Mouse (Mus musculus) limb, embryonic 11.5 days (tissue): ENCODE measurements at regions not wholly inside any gene's neighbourhood (a gene's known extent, or its start where the extent isn't known, plus 50 kb on each side); places are given as distances from the start of the nearest gene placed in this dataset.
A peak's percentile ranks its signal among the peaks of the same experiment; 100 is the strongest.

Source experiments
- ATAC-seq: fragments of 200-750 bp; cut with Nextera tagmentation; 2 replicates; pipeline ENCODE4 v1.8.0; 2017; ENCODE audit warnings: low read depth; ENCODE audit not compliant: insufficient number of reproducible peaks, low FRiP score, low TSS enrichment
- DNase-seq: peaks from one replicate; pipeline ENCODE4 v3.0.0-alpha.2; 2015; ENCODE audit warnings: low spot score
- H3K27ac ChIP-seq: fragments of 300-500 bp; sonication (generic); replicated peaks from 2 replicates; pipeline ENCODE4 v1.5.1; 2014; ENCODE audit warnings: low read depth, mild to moderate bottlenecking, low read length
- H3K27me3 ChIP-seq: fragments of 300-500 bp; sonication (generic); 2 replicates; pipeline ENCODE4 v1.6.1; 2014; ENCODE audit warnings: mild to moderate bottlenecking, low read length, mixed read lengths; ENCODE audit not compliant: control insufficient read depth, insufficient read depth
- H3K36me3 ChIP-seq: fragments of 300-500 bp; sonication (generic); 2 replicates; pipeline ENCODE4 v1.6.1; 2014; ENCODE audit warnings: mild to moderate bottlenecking, low read length, moderate library complexity, mixed read lengths; ENCODE audit not compliant: control insufficient read depth, insufficient read depth
- H3K4me1 ChIP-seq: fragments of 300-500 bp; sonication (generic); 2 replicates; pipeline ENCODE4 v1.6.1; 2014; ENCODE audit warnings: low read length, mixed read lengths; ENCODE audit not compliant: control insufficient read depth, insufficient read depth
- H3K4me2 ChIP-seq: fragments of 300-500 bp; sonication (generic); 2 replicates; pipeline ENCODE4 v1.6.1; 2014; ENCODE audit warnings: low read depth, mild to moderate bottlenecking, moderate library complexity; ENCODE audit not compliant: severe bottlenecking
- H3K4me3 ChIP-seq: fragments of 300-500 bp; sonication (generic); 2 replicates; pipeline ENCODE4 v1.5.1; 2014; ENCODE audit warnings: low read depth, low read length
- H3K9ac ChIP-seq: fragments of 300-500 bp; sonication (generic); 2 replicates; pipeline ENCODE4 v1.6.1; 2014; ENCODE audit warnings: mild to moderate bottlenecking, low read length
- H3K9me3 ChIP-seq: fragments of 300-500 bp; sonication (generic); 2 replicates; pipeline ENCODE4 v1.6.1; 2016; ENCODE audit warnings: low read length; ENCODE audit not compliant: control insufficient read depth
- WGBS: fragments of 180-500 bp; shearing (Covaris S2); extraction: QIAGEN DNeasy Blood & Tissue Kit; methylation state at CpG from one replicate; pipeline ENCODE4 v1.1.7; 2014; 5-methylcytosine and 5-hydroxymethylcytosine counted together

- DNase-seq: peak; percentile 25
- H3K27ac ChIP-seq: no peak overlapping the region; the same call in 1 of the 2 replicates
- no peaks in the 10 kb centered on the region for H3K36me3 ChIP-seq
- H3K4me2 ChIP-seq: no peak overlapping the region
- 0 out of 2 replicates have a peak, but pooled peaks cover 4% of the 10 kb centered on the region for H3K4me1 ChIP-seq
- WGBS: 30% methylated on average over 2 of the region's 2 CpGs
- no peak overlapping the region for H3K9ac ChIP-seq
- no peak overlapping the region for H3K4me3 ChIP-seq
- H3K27me3 ChIP-seq: no peaks in the 10 kb centered on the region
- no peak for ATAC-seq
- no peaks in the 10 kb centered on the region for H3K9me3 ChIP-seq
Measured at GRCm38 (mm10) chr4:54469176-54469575, 475.7 kb upstream of the Zfp462 start.

- DNase-seq: peak; percentile 82
- WGBS: 9% methylated on average over 13 of the region's 13 CpGs
- ATAC-seq: peak; percentile 80
Measured at GRCm38 (mm10) chr4:54470022-54471008, 474.5 kb upstream of the Zfp462 start.

GRCm38 (mm10) chr4:54471009-54471408, 473.8 kb upstream of the Zfp462 start:
- 6% methylated on average over 1 of the region's 1 CpGs for WGBS
- Histone ChIP-seq H3K9me3 (no peaks in the 10 kb centered on the region), H3K4me2 (no peak overlapping the region), H3K4me1 (0 out of 2 replicates have a peak, but pooled peaks cover 4% of the 10 kb centered on the region), H3K27ac (peak overlapping the region; percentile 60), H3K36me3 (no peaks in the 10 kb centered on the region), H3K4me3 (no peak overlapping the region), H3K27me3 (no peaks in the 10 kb centered on the region), H3K9ac (no peak overlapping the region)
- ATAC-seq: peak; percentile 89
- DNase-seq: peak; percentile 79

More at GRCm38 (mm10) chr4:54470022-54471008, 474.5 kb upstream of the Zfp462 start:
- Histone ChIP-seq H3K36me3 (no peaks in the 10 kb centered on the region), H3K4me3 (no peak overlapping the region), H3K27ac (peak overlapping the region; percentile 73), H3K4me2 (no peak overlapping the region; the same call in 1 of the 2 replicates), H3K9ac (no peak overlapping the region), H3K27me3 (no peaks in the 10 kb centered on the region), H3K9me3 (no peaks in the 10 kb centered on the region), H3K4me1 (0 out of 2 replicates have a peak, but pooled peaks cover 4% of the 10 kb centered on the region)

GRCm38 (mm10) chr4:54481766-54482165, 463.1 kb upstream of the Zfp462 start:
- no peak overlapping the region for H3K4me3 ChIP-seq
- no peak overlapping the region for H3K9ac ChIP-seq
- no peaks in the 10 kb centered on the region for H3K36me3 ChIP-seq
- WGBS: 47% methylated on average over 2 of the region's 2 CpGs
- no peak overlapping the region for H3K27ac ChIP-seq
- H3K4me2 ChIP-seq: no peak overlapping the region
- no peaks in the 10 kb centered on the region for H3K4me1 ChIP-seq
- H3K27me3 ChIP-seq: no peaks in the 10 kb centered on the region
- ATAC-seq: no peak
- no peak for DNase-seq
- no peaks in the 10 kb centered on the region for H3K9me3 ChIP-seq

GRCm38 (mm10) chr4:54493074-54493473, 451.8 kb upstream of the Zfp462 start:
- no peak; the same call in 1 of the 2 replicates for ATAC-seq
- no peak overlapping the region for H3K4me3 ChIP-seq

GRCm38 (mm10) chr4:54497312-54497994, 447.4 kb upstream of the Zfp462 start:
- H3K4me2 ChIP-seq: no peak overlapping the region
- DNase-seq (no peak), ATAC-seq (no peak)
- no peaks in the 10 kb centered on the region for H3K9me3 ChIP-seq
- 91% methylated on average over 2 of the region's 2 CpGs for WGBS
- no peak overlapping the region for H3K4me3 ChIP-seq
- H3K27ac ChIP-seq: no peak overlapping the region
- no peaks in the 10 kb centered on the region for H3K4me1 ChIP-seq
- H3K27me3 ChIP-seq: no peaks in the 10 kb centered on the region
- H3K9ac ChIP-seq: no peak overlapping the region
- no peaks in the 10 kb centered on the region for H3K36me3 ChIP-seq

More at GRCm38 (mm10) chr4:54493074-54493473, 451.8 kb upstream of the Zfp462 start:
- Histone ChIP-seq H3K4me1 (no peaks in the 10 kb centered on the region), H3K4me2 (no peak overlapping the region), H3K36me3 (no peaks in the 10 kb centered on the region), H3K27me3 (no peaks in the 10 kb centered on the region), H3K9me3 (no peaks in the 10 kb centered on the region), H3K27ac (no peak overlapping the region), H3K9ac (no peak overlapping the region)
- DNase-seq: no peak
- 73% methylated on average over 6 of the region's 6 CpGs for WGBS

GRCm38 (mm10) chr4:54515934-54516333, 428.9 kb upstream of the Zfp462 start:
- Histone ChIP-seq H3K4me1 (no peaks in the 10 kb centered on the region), H3K9ac (no peak overlapping the region), H3K27ac (no peak overlapping the region), H3K36me3 (no peaks in the 10 kb centered on the region), H3K4me2 (no peak overlapping the region), H3K27me3 (no peaks in the 10 kb centered on the region), H3K9me3 (no peaks in the 10 kb centered on the region), H3K4me3 (no peak overlapping the region)
- ATAC-seq (no peak), DNase-seq (no peak)
- 100% methylated on average over 1 of the region's 1 CpGs for WGBS

- H3K4me1 ChIP-seq: peaks cover 17% of the 10 kb centered on the region
- no peaks in the 10 kb centered on the region for H3K36me3 ChIP-seq
- H3K27ac ChIP-seq: no peak overlapping the region
- no peak overlapping the region for H3K9ac ChIP-seq
- no peak overlapping the region for H3K4me2 ChIP-seq
- no peaks in the 10 kb centered on the region for H3K9me3 ChIP-seq
- 59% methylated on average over 5 of the region's 5 CpGs for WGBS
- no peaks in the 10 kb centered on the region for H3K27me3 ChIP-seq
- ATAC-seq: no peak
- DNase-seq: no peak
- H3K4me3 ChIP-seq: no peak overlapping the region
Measured at GRCm38 (mm10) chr4:54523283-54523682, 421.6 kb upstream of the Zfp462 start.
